Mouse (Mus musculus) left cerebral cortex, postnatal 25 days (tissue): Measurements from ENCODE around the gene Snrpa. TPM values are rescaled to one million over a fixed set of nuclear protein-coding genes. Genes with fewer than 3 reads are reported as not detected.

ENCODE experiments used
- DNase-seq, 2 experiments: peaks; one replicate each; pipeline ENCODE4 v3.0.0; 2022; ENCODE audit warnings: low spot score in 2 of 2, mixed read lengths in 1 of 2
- intact Hi-C: fragments of 180-260 bp; cut with DNase I; formaldehyde crosslinking; loops from one replicate; pipeline ENCODE4 v1.15.1; 2025
- total RNA-seq, 2 experiments: library from RNA; stranded (reverse); gene quantifications; 2 replicates each; pipeline ENCODE4 v1.2.3; 2021

Snrpa gene
- total RNA-seq, 2 experiments from 2014 or later, result 81.9 to 85.2 TPM

DNA sequence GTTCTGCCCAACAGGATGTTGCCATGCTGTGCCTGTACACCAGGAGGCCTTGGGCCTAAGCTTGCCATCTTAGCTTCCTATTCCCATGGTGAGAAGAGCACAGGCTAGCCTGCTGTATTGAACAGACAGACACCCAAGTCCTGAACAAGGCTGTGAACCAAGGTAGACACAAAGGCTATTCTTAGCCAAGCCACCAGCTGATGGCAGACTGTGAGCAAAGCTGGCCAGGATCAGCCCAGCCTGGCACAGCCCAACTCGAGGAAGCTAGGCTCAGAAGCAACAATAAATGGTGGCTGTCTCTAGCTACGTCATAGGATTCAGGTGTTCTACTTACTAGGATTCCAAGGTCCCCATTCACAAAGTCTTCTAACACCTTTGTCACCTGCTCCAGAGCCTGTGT lies 16.6 kb upstream of the Snrpa start:
- intact Hi-C loops, result no loop called here
- no peak for DNase-seq

DNA sequence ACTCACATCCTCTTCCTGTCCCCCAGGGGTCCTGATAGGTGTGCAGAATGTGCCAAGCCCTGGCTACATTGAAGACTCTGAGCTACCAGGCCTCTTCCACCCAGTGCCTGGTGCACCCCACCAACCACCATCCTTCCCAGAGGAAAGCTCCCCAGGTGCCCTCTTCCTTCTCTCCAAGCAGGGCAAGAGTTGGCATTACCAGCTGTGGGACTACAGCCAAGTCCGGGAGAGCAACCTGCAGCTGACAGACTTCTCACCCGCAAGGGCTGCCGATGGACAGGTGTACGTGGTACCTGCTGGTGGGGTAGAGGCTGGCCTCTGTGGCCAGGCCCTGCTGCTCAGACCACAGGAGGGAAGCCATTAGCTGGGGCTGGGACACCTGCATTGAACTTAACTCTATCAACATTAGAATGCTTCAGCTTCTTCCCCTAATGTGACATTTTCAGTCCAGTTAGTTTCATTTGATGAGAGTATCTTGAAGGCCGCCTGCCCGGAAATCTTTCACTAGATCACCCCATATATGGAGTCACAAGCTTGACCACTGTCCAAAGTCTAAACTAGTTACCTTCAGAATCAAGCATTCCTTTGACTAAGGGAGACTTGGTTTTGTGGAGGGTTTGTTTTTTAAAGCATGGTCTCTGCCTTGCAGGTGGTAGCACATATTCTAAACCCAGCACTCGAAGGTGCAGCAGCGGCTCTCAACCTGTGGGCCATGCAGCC lies 7.8 kb upstream of the Snrpa start:
- intact Hi-C loops, result no loop called here
- DNase-seq, result no peak

- no peak for DNase-seq
- intact Hi-C loops, result loop anchor here (5.0 kb wide), 1 partner anchor 59 kb away; the partner anchor contains the start of gene Numbl
These were observed 2.7 kb upstream of the Snrpa start for GRCm38 (mm10) chr7:27198779-27199178.

- DNase-seq, result no peak
- intact Hi-C loops, result loop anchor here (5.0 kb wide), 1 partner anchor 59 kb away; the partner anchor contains the start of gene Numbl
These were observed 2.3 kb upstream of the Snrpa start for GRCm38 (mm10) chr7:27198355-27198754.

GRCm38 (mm10) chr7:27197634-27198033 lies 1.6 kb upstream of the Snrpa start:
- DNase-seq, result no peak
- intact Hi-C loops, result loop anchor here (2.0 to 5.0 kb wide), 2 partner anchors 31 to 60 kb away; partner anchors contain the start of genes Itpkc and Numbl

DNA sequence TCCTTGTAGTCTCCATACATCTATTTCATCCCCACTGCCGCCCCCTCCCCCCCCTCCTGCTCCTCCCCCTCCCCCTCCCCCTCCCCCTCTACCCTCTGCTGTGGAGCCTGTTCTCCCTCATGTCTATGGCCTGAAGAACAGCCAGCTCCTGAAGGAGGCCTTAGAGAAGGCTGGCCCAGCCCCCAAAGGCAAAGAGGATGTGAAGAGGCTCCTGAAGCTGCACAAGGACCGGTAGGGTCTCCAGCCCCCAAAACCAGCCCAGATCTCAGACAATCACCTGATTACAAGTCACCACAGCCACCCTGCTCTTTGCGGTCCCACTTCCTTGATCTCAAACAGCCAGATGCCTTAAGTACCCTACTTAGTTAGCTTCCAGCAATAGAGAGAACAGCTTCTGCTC lies 1.1 kb upstream of the Snrpa start:
- no peak for DNase-seq
- intact Hi-C loops, result loop anchor here (2.0 to 5.0 kb wide), 2 partner anchors 32 to 60 kb away; partner anchors contain the start of genes Itpkc and Numbl

GRCm38 (mm10) chr7:27193731-27194130 lies 2.3 kb downstream of the Snrpa start:
- no peak for DNase-seq
- intact Hi-C loops, result loop anchor here (2.0 kb wide), 1 partner anchor 15 kb away; the partner anchor contains the start of gene Rab4b

DNA sequence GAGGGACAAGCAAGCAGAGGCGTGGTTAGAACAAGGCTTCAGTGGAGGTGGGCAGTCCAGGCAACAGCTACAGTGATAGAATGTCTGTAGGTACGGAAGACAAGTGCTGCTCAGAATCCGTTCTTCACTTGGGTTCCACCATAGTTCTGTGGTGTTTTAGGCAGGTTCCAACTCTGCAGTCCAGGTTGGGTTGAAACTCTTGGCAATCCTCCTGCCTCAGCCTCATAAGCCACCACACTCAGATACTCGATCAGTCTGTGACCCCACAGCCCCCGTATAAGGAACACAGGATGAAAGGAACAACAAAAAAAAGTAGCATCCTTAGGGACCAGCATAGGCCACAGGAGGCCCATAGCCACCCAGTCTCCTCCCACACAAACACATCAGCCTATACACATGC lies 3.6 kb downstream of the Snrpa start:
- intact Hi-C loops, result no loop called here
- no peak for DNase-seq

GRCm38 (mm10) chr7:27189271-27189931 lies 6.7 kb downstream of the Snrpa start:
- no peak for DNase-seq
- intact Hi-C loops, result no loop called here

DNA sequence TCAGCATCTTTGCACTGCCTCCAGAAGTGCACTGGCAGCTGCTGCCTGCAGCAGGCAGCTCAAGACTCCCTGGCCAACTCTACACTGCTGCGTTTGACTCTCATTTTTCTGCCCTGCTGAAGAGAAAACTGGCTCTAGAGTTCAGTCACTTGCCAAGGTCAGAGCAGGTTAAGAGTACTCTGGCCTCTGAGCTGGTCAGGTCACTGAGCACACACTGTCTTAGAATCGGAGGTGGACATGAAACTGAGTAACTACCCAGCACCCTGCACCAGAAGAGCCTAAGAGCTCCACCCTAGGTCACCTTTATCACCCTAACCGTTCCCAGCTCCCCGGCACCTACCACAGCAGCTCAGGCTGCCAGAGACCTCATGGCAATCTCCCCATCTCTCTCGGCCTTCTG lies 10.1 kb downstream of the Snrpa start:
- intact Hi-C loops, result no loop called here
- DNase-seq, result no peak

- DNase-seq, result no peak
- intact Hi-C loops, result no loop called here
These were observed 11.1 kb downstream of the Snrpa start for GRCm38 (mm10) chr7:27184964-27185363.

DNA sequence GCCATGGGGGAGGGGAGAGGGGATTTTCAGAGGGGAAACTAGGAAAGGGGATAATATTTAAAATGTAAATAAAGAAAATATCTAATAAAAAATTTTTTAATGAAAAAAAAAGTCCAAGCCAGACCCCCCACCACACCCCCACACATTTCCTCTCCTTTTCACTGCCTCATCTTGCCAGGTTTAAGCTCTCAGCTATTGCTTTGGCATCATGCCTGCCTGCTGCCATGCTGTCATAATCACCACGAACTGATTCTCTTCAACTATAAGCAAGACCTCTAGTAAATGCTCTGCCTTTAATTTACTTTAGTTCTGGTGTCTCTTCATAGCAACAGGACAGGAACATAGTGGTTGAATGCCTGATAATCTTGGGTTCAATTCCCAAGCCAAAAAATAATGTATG lies 13.6 kb downstream of the Snrpa start:
- no peak for DNase-seq
- intact Hi-C loops, result no loop called here

GRCm38 (mm10) chr7:27180837-27181695 lies 15.0 kb downstream of the Snrpa start, which contains the start of the genes Gm21983 and Mia:
TSS of gene Gm21983 (minus strand) at chr7:27181086.
TSS of gene Mia (minus strand) at chr7:27181157.
- intact Hi-C loops, result no loop called here

GRCm38 (mm10) chr7:27180036-27180435 lies 16.0 kb downstream of the Snrpa start:
- intact Hi-C loops, result no loop called here
- DNase-seq, result no peak

More at GRCm38 (mm10) chr7:27180837-27181695, 15.0 kb downstream of the Snrpa start, which contains the start of the genes Gm21983 and Mia:
- DNase-seq, result no peak

GRCm38 (mm10) chr7:27179217-27179918 lies 16.7 kb downstream of the Snrpa start:
- no peak for DNase-seq
- intact Hi-C loops, result loop anchor here (2.0 kb wide), 1 partner anchor 15 kb away; the partner anchor contains the start of gene BC024978

- intact Hi-C loops, result loop anchor here (1.0 to 2.0 kb wide), 2 partner anchors 16 to 54 kb away; partner anchors contain the start of gene BC024978
- DNase-seq, result peak; percentile 99 to 100
These were observed 17.5 kb downstream of the Snrpa start, which contains the start of gene Rab4b for GRCm38 (mm10) chr7:27178324-27179216. TSS of gene Rab4b (minus strand) at chr7:27178896.

DNA sequence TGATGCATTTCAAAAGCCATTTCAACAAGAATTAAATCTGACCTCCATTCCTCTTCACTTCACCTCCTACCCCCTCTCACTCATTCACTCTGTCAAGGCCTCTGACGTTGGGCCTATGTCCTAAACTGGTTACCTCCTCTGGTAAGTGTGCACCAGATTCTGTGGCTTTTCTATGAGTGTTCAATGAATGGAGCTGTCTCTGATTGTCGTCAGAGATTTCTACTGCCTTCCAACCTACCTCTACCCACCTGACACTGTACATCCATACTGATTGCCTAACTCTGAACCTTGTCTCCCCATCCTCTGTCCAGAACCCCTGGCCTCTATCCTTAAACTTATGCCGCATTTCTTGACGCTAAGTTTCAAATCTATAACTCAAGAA lies 18.1 kb downstream of the Snrpa start:
- intact Hi-C loops, result loop anchor here (1.0 to 2.0 kb wide), 2 partner anchors 17 to 54 kb away; partner anchors contain the start of gene BC024978

GRCm38 (mm10) chr7:27174896-27175295 lies 21.2 kb downstream of the Snrpa start:
- intact Hi-C loops, result no loop called here

More for the DNA sequence above, 18.1 kb downstream of the Snrpa start:
- DNase-seq, result no peak

More at GRCm38 (mm10) chr7:27174896-27175295, 21.2 kb downstream of the Snrpa start:
- no peak for DNase-seq
